Mouse (Mus musculus): ENCODE measurements around the gene Gm8271. TPM values are rescaled to one million over a fixed set of nuclear protein-coding genes. Genes with fewer than 3 reads are reported as not detected.
"Not testable (repeated sequence)": the region's sequence is repeated elsewhere in the genome, so short reads cannot be mapped to it uniquely, and the experiment has no call there.

The Gm8271 gene
- polyA plus RNA-seq (2015; fragmentation: Nextera tagmentation; extraction: Ambion mirVana): not detected in 2 replicates

DNA sequence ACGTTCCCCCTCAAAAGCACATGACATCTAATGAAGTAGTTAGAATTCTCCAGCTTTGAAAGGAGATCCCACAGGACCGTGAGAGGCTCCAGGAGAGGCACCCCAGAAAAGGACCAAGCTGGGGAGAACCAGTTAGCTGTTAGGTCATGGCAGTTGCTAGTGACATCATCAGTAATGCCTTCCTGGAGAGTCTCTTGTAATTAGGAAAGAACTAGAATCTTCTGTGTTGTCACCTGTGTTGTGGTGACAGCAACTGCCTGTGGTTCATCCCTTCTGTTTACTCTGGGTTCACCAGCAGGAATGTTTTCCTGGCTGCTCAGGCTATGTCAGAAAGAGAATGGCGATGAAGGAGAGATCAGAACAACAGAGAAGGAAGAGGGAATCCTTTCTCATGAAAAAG, at the start of gene Gm8271:
Gm8271 (plus strand) TSS at position 301 of the 400 bp plus-strand sequence.
- not testable (repeated sequence) for H3K27me3 ChIP-seq; H3K36me3 ChIP-seq (ENCODE audit: poor library complexity, severe bottlenecking); H3K4me1 ChIP-seq; H3K4me2 ChIP-seq; H3K9ac ChIP-seq; H3K9me3 ChIP-seq (replicated peaks); H3K27ac ChIP-seq; ATAC-seq; H3K4me3 ChIP-seq
- no CpG with 5 or more reads among the region's 3 CpGs for WGBS

DNA sequence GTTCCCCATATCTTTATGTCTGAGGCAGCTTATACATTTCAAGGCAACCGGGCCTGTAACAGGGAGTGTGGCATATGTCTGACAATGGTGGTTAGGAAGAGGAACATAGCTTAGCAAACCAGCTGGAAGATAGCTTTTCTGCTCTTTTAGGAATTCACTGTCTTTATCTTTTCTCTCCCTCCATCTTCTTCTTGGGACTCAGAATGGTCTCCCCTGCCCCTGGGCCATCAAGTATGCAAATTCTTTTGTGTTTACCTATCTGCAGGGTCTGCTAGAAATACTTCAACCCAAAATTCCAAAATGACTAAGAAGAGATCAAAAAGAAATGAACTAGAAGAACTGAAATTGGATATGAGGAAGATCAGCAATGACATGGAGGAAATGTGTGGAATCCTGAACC, 21.4 kb upstream of the Gm8271 start, which contains the start of gene Gm3317:
Gm3317 (plus strand) TSS at position 301 of the 400 bp plus-strand sequence.
- ATAC-seq; H3K27me3 ChIP-seq; H3K4me1 ChIP-seq; H3K27ac ChIP-seq; H3K4me3 ChIP-seq; H3K9me3 ChIP-seq (replicated peaks); H3K36me3 ChIP-seq (ENCODE audit: poor library complexity, severe bottlenecking); H3K9ac ChIP-seq; H3K4me2 ChIP-seq: not testable (repeated sequence)
- WGBS: no CpG with 5 or more reads among the region's 1 CpGs

Other genes starting within 250 kb of the Gm8271 start
- gene Gm8297, start 201.9 kb upstream of the Gm8271 start, polyA plus RNA-seq (2015; fragmentation: Nextera tagmentation; extraction: Ambion mirVana): not detected in 2 replicates
- not detected in 2 replicates for gene Gm3298, start 169.9 kb upstream of the Gm8271 start, polyA plus RNA-seq (2015; fragmentation: Nextera tagmentation; extraction: Ambion mirVana)
- gene 4930555G01Rik, start 135.2 kb upstream of the Gm8271 start, polyA plus RNA-seq (2015; fragmentation: Nextera tagmentation; extraction: Ambion mirVana): not detected in 2 replicates
- gene Gm8281, start 114.8 kb upstream of the Gm8271 start, polyA plus RNA-seq (2015; fragmentation: Nextera tagmentation; extraction: Ambion mirVana): 3.1 and 4.4 TPM in 2 replicates
- gene Gm8279, start 54.3 kb upstream of the Gm8271 start, polyA plus RNA-seq (2015; fragmentation: Nextera tagmentation; extraction: Ambion mirVana): not detected in 2 replicates
- not detected in 2 replicates for gene Gm3317, start 21.3 kb upstream of the Gm8271 start, polyA plus RNA-seq (2015; fragmentation: Nextera tagmentation; extraction: Ambion mirVana)
- not detected in 2 replicates for gene Gm3526, start 74.8 kb downstream of the Gm8271 start, polyA plus RNA-seq (2015; fragmentation: Nextera tagmentation; extraction: Ambion mirVana)
- not detected in 2 replicates for gene Gm3542, start 149.1 kb downstream of the Gm8271 start, polyA plus RNA-seq (2015; fragmentation: Nextera tagmentation; extraction: Ambion mirVana)
- 0.24 TPM in 1 of 2 replicates, not detected in the other for gene Gm3500, start 203.3 kb downstream of the Gm8271 start, polyA plus RNA-seq (2015; fragmentation: Nextera tagmentation; extraction: Ambion mirVana)

Measured in forebrain, embryonic 13.5 days (tissue).